Mouse (Mus musculus): ENCODE results near the gene Vmn2r49. TPM values are rescaled to one million over a fixed set of nuclear protein-coding genes. Genes with fewer than 3 reads are reported as not detected.
"Not testable (repeated sequence)": the region's sequence is repeated elsewhere in the genome, so short reads cannot be mapped to it uniquely, and the experiment has no call there.

Gene Vmn2r49
- not detected in 2 replicates for polyA plus RNA-seq (2014; fragmentation: Nextera tagmentation; extraction: Ambion mirVana)

DNA sequence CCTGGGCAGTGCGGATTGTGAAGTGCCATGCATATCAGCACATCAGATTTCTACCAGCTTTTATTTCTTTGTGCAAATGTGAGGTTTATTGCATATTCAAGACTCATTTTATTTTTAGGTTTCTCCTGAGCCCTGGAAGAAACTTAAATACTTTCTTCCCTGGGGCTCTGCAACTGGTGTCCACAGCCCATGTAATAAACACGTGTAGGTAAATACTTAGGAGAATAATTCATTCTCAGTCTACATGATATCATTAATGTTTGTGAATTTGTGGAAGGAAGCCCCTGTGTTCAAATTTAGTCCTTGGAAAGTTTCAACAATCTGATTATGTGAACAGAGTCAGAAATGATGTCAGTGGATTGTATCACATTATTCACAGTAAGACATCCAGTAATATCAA is at the start of gene Vmn2r49:
Gene Vmn2r49, minus strand, starts transcription at position 101 of the 400 bp plus-strand sequence.
- DNase-seq (ENCODE audit: low spot score); H3K9ac ChIP-seq (ENCODE audit: low read length); H3K27ac ChIP-seq (ENCODE audit: low read depth, low read length); H3K36me3 ChIP-seq (ENCODE audit: control insufficient read depth, insufficient read depth, low read length); H3K27me3 ChIP-seq (replicated peaks; ENCODE audit: control insufficient read depth, insufficient read depth, low read length); ATAC-seq; H3K4me3 ChIP-seq (ENCODE audit: low read depth, low read length); H3K9me3 ChIP-seq (replicated peaks; ENCODE audit: control insufficient read depth, low read length); H3K4me2 ChIP-seq (ENCODE audit: low read length); H3K4me1 ChIP-seq (ENCODE audit: control insufficient read depth, insufficient read depth, low read length): not testable (repeated sequence)
- WGBS, result no CpG with 5 or more reads among the region's 2 CpGs

DNA sequence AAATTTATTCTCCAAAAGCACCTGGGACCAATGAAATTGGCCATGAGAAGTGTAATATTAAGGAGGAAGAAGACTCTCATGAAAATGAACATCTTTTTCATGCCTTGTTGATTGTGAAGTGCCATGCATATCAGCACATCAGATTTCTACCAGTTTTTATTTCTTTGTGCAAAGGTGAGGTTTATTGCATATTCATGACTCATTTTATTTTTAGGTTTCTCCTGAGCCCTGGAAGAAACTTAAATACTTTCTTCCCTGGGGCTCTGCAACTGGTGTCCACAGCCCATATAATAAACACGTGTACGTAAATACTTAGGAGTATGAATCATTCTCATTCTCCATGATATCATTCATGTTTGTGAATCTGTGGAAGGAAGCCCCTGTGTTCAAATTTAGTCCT is 38.6 kb downstream of the Vmn2r49 start, which contains the start of gene Vmn2r48:
Gene Vmn2r48, minus strand, starts transcription at position 101 of the 400 bp plus-strand sequence.
- not testable (repeated sequence) for H3K27ac ChIP-seq (ENCODE audit: low read depth, low read length); H3K27me3 ChIP-seq (replicated peaks; ENCODE audit: control insufficient read depth, insufficient read depth, low read length); H3K9ac ChIP-seq (ENCODE audit: low read length); H3K9me3 ChIP-seq (replicated peaks; ENCODE audit: control insufficient read depth, low read length); ATAC-seq; H3K36me3 ChIP-seq (ENCODE audit: control insufficient read depth, insufficient read depth, low read length); H3K4me1 ChIP-seq (ENCODE audit: control insufficient read depth, insufficient read depth, low read length); H3K4me2 ChIP-seq (ENCODE audit: low read length); H3K4me3 ChIP-seq (ENCODE audit: low read depth, low read length); DNase-seq (ENCODE audit: low spot score)
- WGBS, result 78% methylated on average over 2 of the region's 2 CpGs

Other genes with a start within 250 kb of the Vmn2r49 start
- gene Vmn2r46, start 221.7 kb downstream of the Vmn2r49 start, polyA plus RNA-seq (2014; fragmentation: Nextera tagmentation; extraction: Ambion mirVana), result not detected in 2 replicates
- not detected in 2 replicates for gene Vmn2r47, start 150.9 kb downstream of the Vmn2r49 start, polyA plus RNA-seq (2014; fragmentation: Nextera tagmentation; extraction: Ambion mirVana)
- not detected in 2 replicates for gene Vmn2r48, start 38.7 kb downstream of the Vmn2r49 start, polyA plus RNA-seq (2014; fragmentation: Nextera tagmentation; extraction: Ambion mirVana)
- gene Vmn2r50, start 61.0 kb upstream of the Vmn2r49 start, polyA plus RNA-seq (2014; fragmentation: Nextera tagmentation; extraction: Ambion mirVana), result not detected in 2 replicates
- gene Vmn2r51, start 113.5 kb upstream of the Vmn2r49 start, polyA plus RNA-seq (2014; fragmentation: Nextera tagmentation; extraction: Ambion mirVana), result not detected in 2 replicates
- gene Vmn2r52, start 184.3 kb upstream of the Vmn2r49 start, polyA plus RNA-seq (2014; fragmentation: Nextera tagmentation; extraction: Ambion mirVana), result not detected in 2 replicates